Mouse (Mus musculus) heart, postnatal 25 days (tissue): ENCODE data around the gene Madd. TPM values are rescaled to one million over a fixed set of nuclear protein-coding genes. Genes with fewer than 3 reads are reported as not detected.

Experiments
- DNase-seq: peaks from one replicate; pipeline ENCODE4 v3.0.0; 2022; ENCODE audit warnings: low spot score
- intact Hi-C: fragments of 180-260 bp; cut with DNase I; formaldehyde crosslinking; loops from one replicate; pipeline ENCODE4 v1.15.1; 2025
- total RNA-seq, 2 experiments: library from RNA; stranded (reverse); gene quantifications; 2 replicates each; pipeline ENCODE4 v1.2.3; 2021

Gene Madd
- total RNA-seq = 1 to 10 TPM; 5.4 to 6.2 TPM

GRCm38 (mm10) chr2:91183711-91184405 lies at the start of gene Madd:
Gene Madd, minus strand, starts transcription at chr2:91183837.
- intact Hi-C loops = no loop called here
- peak; percentile 31 for DNase-seq

- no peak for DNase-seq
- intact Hi-C loops = no loop called here
Observed at GRCm38 (mm10) chr2:91229735-91230134, 46.1 kb upstream of the Madd start.

- intact Hi-C loops = no loop called here
- no peak for DNase-seq
Observed at GRCm38 (mm10) chr2:91223614-91224013, 40.0 kb upstream of the Madd start.

- no peak for DNase-seq
- intact Hi-C loops = no loop called here
Observed at GRCm38 (mm10) chr2:91220501-91220900, 36.9 kb upstream of the Madd start.

- no peak for DNase-seq
- intact Hi-C loops = no loop called here
Observed at GRCm38 (mm10) chr2:91217032-91217431, 33.4 kb upstream of the Madd start.

GRCm38 (mm10) chr2:91213311-91213710 lies 29.7 kb upstream of the Madd start:
- intact Hi-C loops = no loop called here
- no peak for DNase-seq

GRCm38 (mm10) chr2:91206254-91206775 lies 22.7 kb upstream of the Madd start:
- DNase-seq = no peak

GRCm38 (mm10) chr2:91202972-91203656 lies 19.5 kb upstream of the Madd start:
- no peak for DNase-seq
- intact Hi-C loops = loop anchor here (2.0 kb wide), 1 partner anchor 34 kb away; the partner anchor contains the start of gene Ddb2

More at GRCm38 (mm10) chr2:91206254-91206775, 22.7 kb upstream of the Madd start:
- intact Hi-C loops = no loop called here

- DNase-seq = peak; percentile 88
- intact Hi-C loops = loop anchor here (2.0 kb wide), 1 partner anchor 34 kb away; the partner anchor contains the start of gene Ddb2
Observed at GRCm38 (mm10) chr2:91202222-91202971, 18.8 kb upstream of the Madd start, which contains the start of the genes Nr1h3 and Acp2. Gene Nr1h3, minus strand, starts transcription at chr2:91202834. Gene Acp2, plus strand, starts transcription at chr2:91202885.

GRCm38 (mm10) chr2:91198888-91199287 lies 15.3 kb upstream of the Madd start:
- intact Hi-C loops = loop anchor here (5.0 kb wide), 1 partner anchor 127 kb away; the partner anchor contains the start of gene Slc39a13
- DNase-seq = no peak

GRCm38 (mm10) chr2:91196577-91197001 lies 13.0 kb upstream of the Madd start:
- intact Hi-C loops = loop anchor here (5.0 kb wide), 1 partner anchor 124 kb away; the partner anchor contains the start of gene Slc39a13

GRCm38 (mm10) chr2:91194624-91195332 lies 11.1 kb upstream of the Madd start:
- DNase-seq = peak; percentile 82
- intact Hi-C loops = loop anchor here (1.0 to 5.0 kb wide), 2 partner anchors 79 to 122 kb away; partner anchors contain the start of gene Slc39a13

More at GRCm38 (mm10) chr2:91196577-91197001, 13.0 kb upstream of the Madd start:
- DNase-seq = peak; percentile 27

GRCm38 (mm10) chr2:91190501-91190900 lies 6.9 kb upstream of the Madd start:
- DNase-seq = no peak
- intact Hi-C loops = no loop called here

- no peak for DNase-seq
- intact Hi-C loops = no loop called here
Observed at GRCm38 (mm10) chr2:91187431-91187830, 3.8 kb upstream of the Madd start.

GRCm38 (mm10) chr2:91186208-91186607 lies 2.6 kb upstream of the Madd start:
- no peak for DNase-seq
- intact Hi-C loops = no loop called here

- intact Hi-C loops = no loop called here
- peak; percentile 79 for DNase-seq
Observed at GRCm38 (mm10) chr2:91183148-91183513, 506 bp downstream of the Madd start.

- intact Hi-C loops = no loop called here
- DNase-seq = peak; percentile 37
Observed at GRCm38 (mm10) chr2:91182405-91183147, 1.1 kb downstream of the Madd start.

GRCm38 (mm10) chr2:91182016-91182404 lies 1.6 kb downstream of the Madd start:
- intact Hi-C loops = no loop called here
- DNase-seq = no peak

- intact Hi-C loops = no loop called here
- no peak for DNase-seq
Observed at GRCm38 (mm10) chr2:91180706-91181105, 2.9 kb downstream of the Madd start.
